Mouse (Mus musculus): ENCODE measurements around the gene Slc10a4. TPM values are rescaled to one million over a fixed set of nuclear protein-coding genes. Genes with fewer than 3 reads are reported as not detected.

Gene Slc10a4
- polyA plus RNA-seq (2012; rRNA removed): 14.9 and 16.8 TPM in 2 replicates

GRCm38 (mm10) chr5:73006784-73007581 lies at the start of gene Slc10a4:
Gene Slc10a4, plus strand, starts transcription at chr5:73006883.

DNA sequence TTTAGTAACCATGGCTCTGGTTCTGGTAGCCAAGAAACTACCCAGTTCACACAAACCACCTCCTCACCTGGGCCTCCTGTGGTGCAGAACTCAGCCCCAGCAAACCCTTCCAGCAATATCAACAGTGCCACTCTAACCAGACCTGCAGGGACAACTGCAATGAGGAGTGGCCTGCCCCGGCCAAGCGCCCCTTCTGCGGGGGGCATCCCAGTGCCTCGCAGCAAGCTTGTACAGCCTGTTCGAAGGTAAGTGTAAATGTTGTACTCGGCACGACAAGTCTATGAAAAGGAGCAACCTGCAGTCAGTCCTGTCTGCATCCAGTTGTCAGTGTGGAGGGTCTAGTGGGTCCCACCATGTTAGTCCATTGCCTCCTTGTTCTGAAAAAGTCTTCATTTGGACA lies 32.1 kb upstream of the Slc10a4 start, which contains the start of gene Gm10135:
Gene Gm10135, minus strand, starts transcription at position 101 of the 400 bp plus-strand sequence.

Other genes with a start within 250 kb of the Slc10a4 start
- gene Tec, start 138.4 kb upstream of the Slc10a4 start, polyA plus RNA-seq (2012; rRNA removed): 3.7 and 4.1 TPM in 2 replicates
- 23.3 and 26.9 TPM in 2 replicates for gene Slain2, start 92.6 kb upstream of the Slc10a4 start, polyA plus RNA-seq (2012; rRNA removed)
- gene Gm10135, start 32.2 kb upstream of the Slc10a4 start, polyA plus RNA-seq (2012; rRNA removed): not detected in 2 replicates
- 45.4 and 48.1 TPM in 2 replicates for gene Fryl, start 249.7 kb downstream of the Slc10a4 start, polyA plus RNA-seq (2012; rRNA removed)